Mouse (Mus musculus) intestine, postnatal 0 days (tissue): ENCODE measurements around the gene Tcf7. TPM values are rescaled to one million over a fixed set of nuclear protein-coding genes. Genes with fewer than 3 reads are reported as not detected.
A peak's percentile ranks its signal among the peaks of the same experiment; 100 is the strongest.

ENCODE experiments used
- ATAC-seq: fragments of 200-750 bp; cut with Nextera tagmentation; 2 replicates; pipeline ENCODE4 v1.8.0; 2017; ENCODE audit warnings: mild to moderate bottlenecking, moderate TSS enrichment, moderate library complexity
- H3K27ac ChIP-seq: fragments of 300-500 bp; sonication (generic); 2 replicates; pipeline ENCODE4 v1.5.1; 2014; ENCODE audit warnings: mild to moderate bottlenecking, low read depth, low read length, moderate library complexity
- H3K27me3 ChIP-seq: fragments of 300-500 bp; sonication (generic); replicated peaks from 2 replicates; pipeline ENCODE4 v1.6.1; 2014; ENCODE audit warnings: low read length, mixed read lengths; ENCODE audit not compliant: control insufficient read depth, insufficient read depth
- H3K36me3 ChIP-seq: fragments of 300-500 bp; sonication (generic); 2 replicates; pipeline ENCODE4 v1.6.1; 2014; ENCODE audit warnings: mild to moderate bottlenecking, moderate library complexity; ENCODE audit not compliant: control insufficient read depth, insufficient read depth
- H3K4me1 ChIP-seq: fragments of 300-500 bp; sonication (generic); replicated peaks from 2 replicates; pipeline ENCODE4 v1.6.1; 2014; ENCODE audit warnings: antibody characterized with exemption, low read length, mixed read lengths; ENCODE audit not compliant: control insufficient read depth, insufficient read depth
- H3K4me2 ChIP-seq: fragments of 300-500 bp; sonication (generic); replicated peaks from 2 replicates; pipeline ENCODE4 v1.6.1; 2014; ENCODE audit warnings: low read depth, mild to moderate bottlenecking, moderate library complexity
- H3K4me3 ChIP-seq: fragments of 300-500 bp; sonication (generic); 2 replicates; pipeline ENCODE4 v1.5.1; 2014; ENCODE audit warnings: low read depth, low read length
- H3K9ac ChIP-seq: fragments of 300-500 bp; sonication (generic); 2 replicates; pipeline ENCODE4 v1.6.1; 2014; ENCODE audit warnings: mild to moderate bottlenecking, low read depth, low read length
- H3K9me3 ChIP-seq: fragments of 300-500 bp; sonication (generic); 2 replicates; pipeline ENCODE4 v1.6.1; 2016; ENCODE audit warnings: mixed run types; ENCODE audit not compliant: control insufficient read depth
- CTCF ChIP-seq: sonication (generic); IDR thresholded peaks from 2 replicates; pipeline ENCODE4 v1.5.1; 2016; ENCODE audit warnings: low read depth, mild to moderate bottlenecking, control low read depth, antibody characterized with exemption, moderate library complexity
- WGBS: fragments of 180-500 bp; shearing (Covaris S2); extraction: QIAGEN DNeasy Blood & Tissue Kit; methylation state at CpG from one replicate; pipeline ENCODE4 v1.1.7; 2014; 5-methylcytosine and 5-hydroxymethylcytosine counted together
- polyA plus RNA-seq: library from polyadenylated mRNA; unstranded; fragments of >200 nt; fragmentation: Nextera tagmentation; extraction: Ambion mirVana; gene quantifications from 2 replicates; pipeline ENCODE4 v1.2.1, GENCODE M21; 2015

The Tcf7 gene
- polyA plus RNA-seq, 1 experiment from 2014 or later, result 3.3 TPM

GRCm38 (mm10) chr11:52318445-52318844 lies 35.6 kb upstream of the Tcf7 start:
- 57% methylated on average over 13 of the region's 13 CpGs for WGBS
- no peak for TF ChIP-seq CTCF
- no peaks in the 10 kb centered on the region for H3K9me3 ChIP-seq
- no peak overlapping the region for H3K4me3 ChIP-seq
- no peak for ATAC-seq
- no peak overlapping the region for H3K27ac ChIP-seq
- no peak overlapping the region for H3K9ac ChIP-seq
- H3K36me3 ChIP-seq, result no peaks in the 10 kb centered on the region
- 0 out of 2 replicates have a peak, but pooled peaks cover 5% of the 10 kb centered on the region for H3K27me3 ChIP-seq
- no peak overlapping the region for H3K4me2 ChIP-seq
- no peaks in the 10 kb centered on the region for H3K4me1 ChIP-seq

DNA sequence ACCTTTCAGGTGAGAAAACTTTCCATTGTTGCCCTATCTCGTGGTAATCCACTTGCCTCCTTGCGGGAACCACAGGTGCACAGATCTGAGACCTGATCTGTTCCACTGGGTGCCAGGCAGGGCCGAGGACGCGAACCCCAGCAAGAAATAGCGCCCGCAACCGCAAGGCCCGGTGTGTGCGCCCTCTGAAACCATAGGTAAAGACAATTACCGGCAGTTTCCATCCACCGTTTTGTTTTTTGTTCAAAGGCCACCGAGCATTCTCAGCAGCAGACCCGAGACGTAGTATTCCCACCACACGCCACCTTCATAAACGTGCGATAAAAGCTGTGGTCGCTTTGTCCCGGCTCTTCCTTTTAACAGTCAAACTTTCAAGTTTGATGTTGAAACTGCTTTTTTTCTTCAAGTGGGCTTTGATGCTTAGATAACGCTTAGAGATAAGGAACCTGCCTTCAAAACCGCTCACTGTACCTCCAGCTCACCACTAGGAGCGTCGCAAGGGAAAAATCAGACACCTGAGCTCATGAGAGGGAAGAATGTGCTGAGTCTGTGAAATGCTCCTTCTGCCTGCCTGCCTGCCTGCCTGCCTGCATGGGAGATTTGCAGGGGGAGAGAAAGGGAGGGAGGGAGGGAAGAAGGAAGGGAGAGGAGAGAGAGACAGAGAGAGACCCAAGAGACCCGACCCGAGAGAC lies 31.4 kb upstream of the Tcf7 start:
- WGBS, result 17% methylated on average over 26 of the region's 26 CpGs
- Histone ChIP-seq H3K4me2 (no peak overlapping the region), H3K27ac (no peak overlapping the region), H3K9me3 (no peaks in the 10 kb centered on the region), H3K9ac (no peak overlapping the region), H3K4me3 (no peak overlapping the region), H3K36me3 (no peaks in the 10 kb centered on the region), H3K4me1 (no peaks in the 10 kb centered on the region), H3K27me3 (0 out of 2 replicates have a peak, but pooled peaks cover 5% of the 10 kb centered on the region)
- ATAC-seq, result no peak
- TF ChIP-seq CTCF, result peak; percentile 55

DNA sequence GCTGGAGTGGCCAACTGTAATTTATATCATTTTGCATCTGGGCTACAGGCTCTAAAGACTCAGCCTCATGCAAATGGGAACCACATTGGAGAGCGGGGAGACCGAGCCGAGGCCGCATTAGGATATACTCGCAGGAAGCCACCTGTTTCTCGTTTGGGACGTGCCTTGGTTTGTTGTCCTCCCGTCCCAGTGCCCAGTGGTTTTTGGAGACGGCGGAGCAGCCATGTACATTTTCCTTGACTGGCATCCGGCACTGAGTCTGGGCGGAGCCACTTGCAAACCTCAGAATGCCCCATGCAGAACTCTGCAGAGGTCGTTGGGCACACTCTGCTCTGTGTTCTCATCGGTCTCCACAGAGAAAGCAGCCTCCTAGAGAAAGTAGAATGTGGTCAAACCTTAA lies 27.9 kb upstream of the Tcf7 start:
- H3K36me3 ChIP-seq, result no peaks in the 10 kb centered on the region
- H3K27me3 ChIP-seq, result 0 out of 2 replicates have a peak, but pooled peaks cover 5% of the 10 kb centered on the region
- WGBS, result 74% methylated on average over 14 of the region's 14 CpGs
- no peak overlapping the region for H3K4me3 ChIP-seq
- H3K27ac ChIP-seq, result no peak overlapping the region
- no peaks in the 10 kb centered on the region for H3K4me1 ChIP-seq
- ATAC-seq, result no peak
- H3K4me2 ChIP-seq, result no peak overlapping the region
- no peaks in the 10 kb centered on the region for H3K9me3 ChIP-seq
- TF ChIP-seq CTCF, result no peak
- no peak overlapping the region for H3K9ac ChIP-seq

DNA sequence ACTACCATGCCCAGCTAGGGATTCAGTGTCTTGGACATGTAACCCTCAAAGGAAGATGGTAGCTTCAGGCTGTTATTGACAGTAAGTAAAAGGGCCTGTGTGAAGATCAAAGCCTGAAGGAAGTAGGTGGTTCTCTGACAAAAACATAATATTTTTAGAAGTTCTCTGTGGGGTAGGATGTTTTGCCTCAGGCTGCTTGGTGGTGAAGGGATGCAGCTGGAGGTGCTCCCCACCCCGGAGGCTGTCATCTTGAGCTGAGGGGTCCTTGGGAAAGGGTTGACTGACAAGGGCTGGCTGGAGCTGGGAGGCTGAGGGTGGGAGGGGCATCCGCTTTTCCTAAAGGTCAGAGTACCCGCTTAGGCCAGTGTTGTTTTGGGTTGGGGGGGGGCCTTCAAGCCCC lies 26.7 kb upstream of the Tcf7 start:
- H3K27me3 ChIP-seq, result no peaks in the 10 kb centered on the region
- no peaks in the 10 kb centered on the region for H3K4me1 ChIP-seq
- WGBS, result 57% methylated on average over 3 of the region's 3 CpGs

DNA sequence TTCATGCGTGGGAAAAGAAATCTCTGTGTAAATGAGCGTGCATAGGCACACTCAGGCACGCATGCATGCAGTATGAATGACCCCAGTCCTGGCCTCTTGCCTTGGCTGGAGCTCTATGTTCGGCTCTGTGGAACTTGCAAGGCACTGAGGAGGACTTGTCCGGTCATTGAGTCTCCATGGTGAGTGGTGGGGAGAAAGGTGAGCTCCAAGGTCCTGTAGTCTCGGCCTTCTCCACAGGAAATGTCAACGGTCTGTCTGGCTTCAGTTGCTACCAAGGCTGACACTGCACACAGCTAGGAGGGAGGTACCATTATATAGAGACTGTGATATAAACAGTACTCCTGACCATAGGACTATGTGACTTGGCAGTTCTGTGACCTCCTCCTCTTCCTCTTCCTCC lies 23.6 kb upstream of the Tcf7 start:
- H3K4me2 ChIP-seq, result no peak overlapping the region
- TF ChIP-seq CTCF, result no peak
- WGBS, result 83% methylated on average over 7 of the region's 7 CpGs
- no peaks in the 10 kb centered on the region for H3K9me3 ChIP-seq
- no peaks in the 10 kb centered on the region for H3K27me3 ChIP-seq
- H3K4me1 ChIP-seq, result no peaks in the 10 kb centered on the region
- H3K36me3 ChIP-seq, result no peaks in the 10 kb centered on the region
- no peak for ATAC-seq
- no peak overlapping the region for H3K27ac ChIP-seq
- no peak overlapping the region for H3K9ac ChIP-seq
- H3K4me3 ChIP-seq, result no peak overlapping the region

More for the DNA sequence above, 26.7 kb upstream of the Tcf7 start:
- ATAC-seq, result no peak
- Histone ChIP-seq H3K9me3 (no peaks in the 10 kb centered on the region), H3K4me3 (no peak overlapping the region), H3K36me3 (no peaks in the 10 kb centered on the region), H3K9ac (no peak overlapping the region), H3K27ac (no peak overlapping the region), H3K4me2 (no peak overlapping the region)
- TF ChIP-seq CTCF, result no peak

DNA sequence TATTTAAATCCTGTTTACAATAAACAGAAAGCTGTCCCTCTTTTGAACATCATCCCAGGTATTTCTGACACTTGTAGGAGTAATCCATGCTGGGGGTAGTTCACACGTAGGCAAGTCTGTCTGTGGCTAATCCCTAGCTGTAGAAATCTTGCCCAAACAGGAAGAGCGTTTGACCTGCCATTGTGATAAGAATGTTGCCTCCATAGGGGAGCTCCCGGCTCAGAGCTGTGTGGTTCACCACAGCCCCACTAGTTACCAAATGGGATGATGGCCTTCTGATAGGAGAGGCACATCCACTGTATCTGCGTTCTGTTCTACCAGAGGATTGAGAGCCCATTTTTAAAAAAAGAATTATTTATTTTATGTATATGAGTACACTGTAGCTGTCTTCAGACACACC lies 22.5 kb upstream of the Tcf7 start:
- H3K27me3 ChIP-seq, result no peaks in the 10 kb centered on the region
- H3K36me3 ChIP-seq, result no peaks in the 10 kb centered on the region
- H3K4me2 ChIP-seq, result no peak overlapping the region
- H3K4me1 ChIP-seq, result no peaks in the 10 kb centered on the region
- H3K4me3 ChIP-seq, result no peak overlapping the region
- H3K27ac ChIP-seq, result no peak overlapping the region
- H3K9ac ChIP-seq, result no peak overlapping the region
- 48% methylated on average over 4 of the region's 4 CpGs for WGBS
- no peak for ATAC-seq
- H3K9me3 ChIP-seq, result no peaks in the 10 kb centered on the region
- no peak for TF ChIP-seq CTCF
